Mouse (Mus musculus) CD4-positive naive resting alpha-beta T cell, adult 76 days (primary cell): ENCODE measurements around the gene Olfr782. TPM values are rescaled to one million over a fixed set of nuclear protein-coding genes. Genes with fewer than 3 reads are reported as not detected.

Experiments used
- total RNA-seq: library from RNA; stranded (reverse); gene quantifications from one replicate; pipeline ENCODE4 v1.2.4, GENCODE M21; 2023

The Olfr782 gene
- total RNA-seq: not detected

DNA sequence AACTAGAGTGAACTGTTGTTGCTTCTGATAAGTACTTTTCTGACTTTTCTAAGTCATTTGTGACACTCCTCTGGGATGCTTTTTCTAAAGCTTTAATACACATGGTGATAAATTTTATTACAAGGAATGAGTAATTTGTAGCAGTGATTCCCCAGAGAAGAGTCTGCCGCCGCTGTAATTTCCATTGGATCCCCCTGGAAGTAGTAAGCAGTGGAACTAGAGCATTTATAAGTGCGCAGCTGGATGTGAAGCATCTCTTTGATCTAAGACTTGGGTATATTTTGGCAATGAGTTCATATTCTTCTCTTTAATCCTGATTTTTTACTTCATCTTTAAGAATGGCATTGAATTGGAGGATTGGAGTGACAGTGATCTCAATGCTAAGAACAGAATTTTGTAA is at the start of gene Olfr782:
TSS of gene Olfr782 (plus strand) at position 301 of the 400 bp plus-strand sequence.

DNA sequence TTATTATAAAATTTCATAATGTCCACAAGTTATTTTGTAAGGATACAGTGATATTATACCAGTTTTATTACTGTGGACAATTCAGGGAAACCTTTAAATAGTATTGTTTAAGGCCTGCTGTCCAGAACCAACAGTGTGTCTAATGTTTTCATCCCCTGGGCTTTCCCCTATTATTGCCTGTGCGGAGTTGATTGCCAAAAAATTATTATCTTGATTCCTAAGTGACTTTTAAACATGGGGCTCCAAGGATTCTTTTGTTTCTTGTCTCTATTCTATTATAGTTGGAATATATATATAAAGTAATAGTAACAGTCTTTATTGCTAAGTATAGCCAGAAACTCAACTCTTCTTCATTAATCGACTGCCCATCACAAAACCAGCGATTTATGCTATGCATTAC is 30.8 kb upstream of the Olfr782 start, which contains the start of gene Olfr780:
TSS of gene Olfr780 (plus strand) at position 301 of the 400 bp plus-strand sequence.

DNA sequence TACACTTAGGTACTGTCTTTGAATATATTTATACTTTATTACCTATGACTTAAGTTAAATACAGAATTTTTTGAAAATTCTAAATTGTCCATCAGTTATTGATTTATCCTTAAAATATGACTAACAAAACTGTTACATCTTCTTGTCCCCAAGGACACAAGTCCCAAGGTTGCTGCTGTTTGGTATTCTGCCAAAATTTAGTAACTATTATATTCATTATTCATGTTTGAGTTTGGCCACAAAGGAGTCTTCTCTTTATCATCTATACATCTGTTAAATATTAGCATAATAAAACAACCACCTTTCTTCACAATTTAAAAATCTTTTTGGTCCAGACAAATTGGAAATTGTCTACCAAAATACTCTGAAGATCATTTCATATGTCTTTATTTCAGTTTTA is 20.1 kb upstream of the Olfr782 start, which contains the start of gene Olfr781:
TSS of gene Olfr781 (plus strand) at position 301 of the 400 bp plus-strand sequence.

DNA sequence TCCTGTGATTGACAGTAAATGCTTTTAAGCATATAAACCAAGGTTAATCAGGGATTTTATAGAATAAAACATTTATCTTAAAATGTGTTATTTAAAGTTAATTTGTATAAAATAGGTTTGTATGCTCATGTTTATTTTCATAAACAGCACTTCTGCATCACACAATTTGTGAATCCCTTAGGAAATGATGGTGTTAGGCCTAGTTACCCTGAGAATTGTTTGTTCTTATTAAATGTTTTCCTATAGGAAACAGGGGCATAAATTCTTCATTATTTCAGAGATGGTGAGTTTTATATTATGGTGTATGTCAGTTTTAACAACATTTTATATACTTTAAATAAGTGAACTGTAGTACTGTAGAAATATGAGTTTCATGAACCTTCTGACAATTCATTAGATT is 35.1 kb downstream of the Olfr782 start, which contains the start of gene Olfr784:
TSS of gene Olfr784 (plus strand) at position 301 of the 400 bp plus-strand sequence.

Other genes starting within 250 kb of the Olfr782 start
- not detected for gene Olfr768, start 249.5 kb upstream of the Olfr782 start, total RNA-seq
- gene Olfr769, start 231.0 kb upstream of the Olfr782 start, total RNA-seq: not detected
- not detected for gene Olfr770, start 209.9 kb upstream of the Olfr782 start, total RNA-seq
- not detected for gene Olfr771, start 184.1 kb upstream of the Olfr782 start, total RNA-seq
- gene Olfr772, start 170.9 kb upstream of the Olfr782 start, total RNA-seq: not detected
- not detected for gene Olfr773, start 161.4 kb upstream of the Olfr782 start, total RNA-seq
- not detected for gene Olfr774, start 112.6 kb upstream of the Olfr782 start, total RNA-seq
- not detected for gene Olfr775, start 100.4 kb upstream of the Olfr782 start, total RNA-seq
- not detected for gene Olfr776, start 89.7 kb upstream of the Olfr782 start, total RNA-seq
- not detected for gene Olfr777, start 77.4 kb upstream of the Olfr782 start, total RNA-seq
- not detected for gene Olfr780, start 30.7 kb upstream of the Olfr782 start, total RNA-seq
- not detected for gene Olfr781, start 20.0 kb upstream of the Olfr782 start, total RNA-seq
- not detected for gene Olfr784, start 35.2 kb downstream of the Olfr782 start, total RNA-seq
- gene Olfr785, start 56.6 kb downstream of the Olfr782 start, total RNA-seq: not detected
- not detected for gene Olfr786, start 78.5 kb downstream of the Olfr782 start, total RNA-seq
- not detected for gene Olfr787, start 113.0 kb downstream of the Olfr782 start, total RNA-seq
- not detected for gene Olfr788, start 122.1 kb downstream of the Olfr782 start, total RNA-seq
- not detected for gene Olfr789, start 135.9 kb downstream of the Olfr782 start, total RNA-seq
- not detected for gene Olfr790, start 149.6 kb downstream of the Olfr782 start, total RNA-seq
- gene Olfr791, start 172.9 kb downstream of the Olfr782 start, total RNA-seq: not detected
- not detected for gene Olfr792, start 190.3 kb downstream of the Olfr782 start, total RNA-seq
- not detected for gene Olfr794, start 218.8 kb downstream of the Olfr782 start, total RNA-seq